Mouse (Mus musculus) CH12.LX (cell line): ENCODE results near the gene Mmp12. TPM values are rescaled to one million over a fixed set of nuclear protein-coding genes. Genes with fewer than 3 reads are reported as not detected.
"Not testable (repeated sequence)": the region's sequence is repeated elsewhere in the genome, so short reads cannot be mapped to it uniquely, and the experiment has no call there.

Experiments used
- DNase-seq: peaks from one replicate; pipeline ENCODE4 v3.0.0-alpha.2; 2013; ENCODE audit errors: extremely low read depth
- H3K27ac ChIP-seq: 2 replicates; pipeline ENCODE4 v1.5.1; 2012; ENCODE audit warnings: low read depth, mild to moderate bottlenecking, control low read depth, moderate library complexity; ENCODE audit not compliant: insufficient read depth
- H3K27me3 ChIP-seq: replicated peaks from 2 replicates; pipeline ENCODE3; 2012; ENCODE audit warnings: inconsistent platforms
- H3K36me3 ChIP-seq, 2 experiments: replicated peaks in 1 of 2; 2 replicates each; pipeline versions ENCODE3 to v1.6.1; 2012; ENCODE audit warnings: inconsistent platforms in 1 of 2, low read length in 1 of 2, mild to moderate bottlenecking in 1 of 2, mixed read lengths in 1 of 2, moderate library complexity in 1 of 2; ENCODE audit not compliant: control insufficient read depth in 1 of 2, insufficient read depth in 1 of 2
- H3K4me1 ChIP-seq, 2 experiments: 2 replicates each; pipeline ENCODE4 v1.6.1; 2012; ENCODE audit warnings: inconsistent platforms in 1 of 2, moderate library complexity in 1 of 2; ENCODE audit not compliant: insufficient read depth in 2 of 2, control insufficient read depth in 1 of 2
- H3K4me2 ChIP-seq: 2 replicates; pipeline ENCODE4 v1.6.1; 2012; ENCODE audit warnings: low read depth, mild to moderate bottlenecking, control low read depth; ENCODE audit not compliant: poor library complexity, insufficient read depth, severe bottlenecking
- H3K4me3 ChIP-seq, 3 experiments: fragments of 150-350 bp in 1 of 3; sonication (generic) in 1 of 3; replicated peaks in 1 of 3; 2 replicates each; pipeline versions ENCODE3 to v1.5.1; 2011 to 2012; ENCODE audit warnings: low read depth in 2 of 3, low read length in 2 of 3, mild to moderate bottlenecking in 2 of 3, moderate library complexity in 2 of 3, control low read depth in 1 of 3, improper control_type of control experiment in 1 of 3, inconsistent platforms in 1 of 3, mixed read lengths in 1 of 3; ENCODE audit not compliant: poor library complexity in 1 of 3
- H3K79me2 ChIP-seq: replicated peaks from 2 replicates; pipeline ENCODE4 v1.6.1; 2012; ENCODE audit warnings: mild to moderate bottlenecking, moderate library complexity; ENCODE audit not compliant: control insufficient read depth, poor library complexity, insufficient read depth, severe bottlenecking; ENCODE audit errors: extremely low read depth
- H3K9ac ChIP-seq: 2 replicates; pipeline ENCODE4 v1.6.1; 2012; ENCODE audit warnings: low read depth, mild to moderate bottlenecking, control low read depth, moderate library complexity; ENCODE audit not compliant: insufficient read depth
- H3K9me3 ChIP-seq: replicated peaks from 2 replicates; pipeline ENCODE3; 2012; ENCODE audit warnings: low read length, inconsistent platforms, mixed read lengths
- BHLHE40 ChIP-seq: IDR thresholded peaks from 2 replicates; pipeline ENCODE4 v1.6.1; 2011; ENCODE audit warnings: mild to moderate bottlenecking, low read depth, low read length, improper control_type of control experiment
- EP300 ChIP-seq: IDR thresholded peaks from 2 replicates; pipeline ENCODE4 v1.6.1; 2011; ENCODE audit warnings: low read length, improper control_type of control experiment
- ETS1 ChIP-seq: conservative IDR thresholded peaks from 2 replicates; pipeline ENCODE4 v1.6.1; 2012; ENCODE audit warnings: low read depth, mild to moderate bottlenecking, inconsistent platforms, low read length, improper control_type of control experiment, moderate library complexity
- KAT2A ChIP-seq: IDR thresholded peaks from 2 replicates; pipeline ENCODE4 v1.6.1; 2012; ENCODE audit warnings: low read length, improper control_type of control experiment, inconsistent platforms; ENCODE audit not compliant: insufficient replicate concordance
- MAX ChIP-seq: IDR thresholded peaks from 2 replicates; pipeline ENCODE4 v1.6.1; 2011; ENCODE audit warnings: low read length, improper control_type of control experiment
- MAZ ChIP-seq: IDR thresholded peaks from 2 replicates; pipeline ENCODE4 v1.6.1; 2012; ENCODE audit warnings: low read depth, mild to moderate bottlenecking, inconsistent platforms, low read length, improper control_type of control experiment, moderate library complexity
- MEF2A ChIP-seq: IDR thresholded peaks from 2 replicates; pipeline ENCODE4 v1.6.1; 2014; ENCODE audit warnings: low read depth, mild to moderate bottlenecking, inconsistent platforms, low read length, improper control_type of control experiment, borderline replicate concordance
- MXI1 ChIP-seq: IDR thresholded peaks from 2 replicates; pipeline ENCODE4 v1.6.1; 2011; ENCODE audit warnings: mild to moderate bottlenecking, low read depth, low read length, improper control_type of control experiment
- MYC ChIP-seq: IDR thresholded peaks from 2 replicates; pipeline ENCODE4 v1.6.1; 2011; ENCODE audit warnings: low read depth, mild to moderate bottlenecking, improper control_type of control experiment, low read length
- NRF1 ChIP-seq: IDR thresholded peaks from 2 replicates; pipeline ENCODE4 v1.6.1; 2014; ENCODE audit warnings: low read depth, mild to moderate bottlenecking, inconsistent platforms, low read length, improper control_type of control experiment, moderate library complexity
- PAX5 ChIP-seq: IDR thresholded peaks from 2 replicates; pipeline ENCODE4 v1.6.1; 2012; ENCODE audit warnings: low read length, inconsistent platforms, mixed read lengths
- RAD21 ChIP-seq: IDR thresholded peaks from 2 replicates; pipeline ENCODE4 v1.6.1; 2011; ENCODE audit warnings: low read depth, mild to moderate bottlenecking, low read length, improper control_type of control experiment, moderate library complexity
- RCOR1 ChIP-seq: conservative IDR thresholded peaks from 2 replicates; pipeline ENCODE4 v1.6.1; 2012; ENCODE audit warnings: low read depth, mild to moderate bottlenecking, inconsistent platforms, low read length, improper control_type of control experiment
- SIN3A ChIP-seq: IDR thresholded peaks from 2 replicates; pipeline ENCODE4 v1.6.1; 2012; ENCODE audit warnings: low read length, improper control_type of control experiment, inconsistent platforms
- TBP ChIP-seq: conservative IDR thresholded peaks from 2 replicates; pipeline ENCODE4 v1.6.1; 2011; ENCODE audit warnings: low read depth, low read length, improper control_type of control experiment
- TCF12 ChIP-seq: IDR thresholded peaks from 2 replicates; pipeline ENCODE4 v1.6.1; 2014; ENCODE audit warnings: low read depth, mild to moderate bottlenecking, inconsistent platforms, low read length, improper control_type of control experiment
- USF1 ChIP-seq: IDR thresholded peaks from 2 replicates; pipeline ENCODE4 v1.6.1; 2014; ENCODE audit warnings: low read depth, mild to moderate bottlenecking, inconsistent platforms, low read length, improper control_type of control experiment
- dilution Hi-C: fragments of 300-500 bp; cut with MboI; formaldehyde crosslinking; loops from 2 replicates; pipeline ENCODE4 v1.14.3; 2020; ENCODE audit warnings: low sequenced_read_pairs; ENCODE audit not compliant: extremely low pct_unique_long_range_greater_than_20kb, extremely low pct_ligation_motif_present
- in situ Hi-C: fragments of 300-500 bp; cut with MboI; formaldehyde crosslinking; loops from 3 replicates; pipeline ENCODE4 v1.14.3; 2019; ENCODE audit warnings: low sequenced_read_pairs, low pct_ligation_motif_present, low pct_unique_long_range_greater_than_20kb, mixed read lengths
- polyA plus RNA-seq: library from polyadenylated mRNA; unstranded; fragments of >175 nt; gene quantifications from 2 replicates; pipeline ENCODE4 v1.2.1, GENCODE M21; 2012; ENCODE audit warnings: low read depth; ENCODE audit not compliant: insufficient read length
- total RNA-seq, 2 experiments: library from RNA; depleted of rRNA; stranded (reverse); fragments of 300-350 nt in 1 of 2; fragments of >200 nt in 1 of 2; gene quantifications; 2 replicates each; pipeline ENCODE4 v1.2.3; 2012 to 2014

Mmp12 gene
- total and polyA plus RNA-seq, 3 experiments: 0.11 TPM; not detected in 2

- H3K27ac ChIP-seq: no peak within 1 kb of the TSS
- H3K4me2 ChIP-seq: no peak within 1 kb of the TSS
- H3K27me3 ChIP-seq: no peaks in the 10 kb centered on the region
- no peaks in the 10 kb centered on the region for H3K36me3 ChIP-seq
- DNase-seq: no peak
- H3K4me3 ChIP-seq: no peak within 1 kb of the TSS
- H3K79me2 ChIP-seq: no peaks in the 10 kb centered on the region
- in situ Hi-C loops: no loop called here
- TF ChIP-seq MAX (no peak), MEF2A (no peak), USF1 (no peak), ETS1 (no peak), KAT2A (no peak), RAD21 (no peak), NRF1 (no peak), PAX5 (no peak)
- dilution Hi-C loops: no loop called here
- H3K9ac ChIP-seq: no peak within 1 kb of the TSS
- H3K9me3 ChIP-seq: no peaks in the 10 kb centered on the region
- H3K4me1 ChIP-seq: no peaks in the 10 kb centered on the region
Observed at GRCm38 (mm10) chr9:7387947-7388346, 43.8 kb downstream of the Mmp12 start, which contains the start of gene Mmp1b. TSS of gene Mmp1b (minus strand) at chr9:7388047.

- 0 out of 2 replicates have a peak, but pooled peaks have one; percentile 9 for TF ChIP-seq RCOR1
- TF ChIP-seq TCF12: peak; percentile 95
- TF ChIP-seq ETS1: peak; percentile 80; the same call in 1 of the 2 replicates
- peak; percentile 71 for TF ChIP-seq EP300
- peak; percentile 93; the same call in 1 of the 2 replicates for TF ChIP-seq MAX
- TF ChIP-seq TBP: 0 out of 2 replicates have a peak, but pooled peaks have one; percentile 5
- peak; percentile 92; the same call in 1 of the 2 replicates for TF ChIP-seq MYC
- TF ChIP-seq MAZ: 0 out of 2 replicates have a peak, but pooled peaks have one; percentile 33
- TF ChIP-seq SIN3A: peak; percentile 61
- peak; percentile 80 for TF ChIP-seq MXI1
- peak; percentile 83 for TF ChIP-seq MEF2A
- peak; percentile 83 for TF ChIP-seq BHLHE40
- H3K9me3 ChIP-seq, dilution Hi-C loops, H3K36me3 ChIP-seq, H3K27me3 ChIP-seq, H3K9ac ChIP-seq, H3K4me3 ChIP-seq, H3K79me2 ChIP-seq, in situ Hi-C loops: not testable (repeated sequence)
- H3K4me1 ChIP-seq: peaks cover 6 to 26% of the 10 kb centered on the region in 2 experiments
- peak overlapping the region; percentile 82 for H3K4me2 ChIP-seq
- DNase-seq: peak; percentile 73
- H3K27ac ChIP-seq: peak overlapping the region; percentile 40; the same call in 1 of the 2 replicates
Observed at GRCm38 (mm10) chr9:7396556-7396955, 52.4 kb downstream of the Mmp12 start.

Other genes with a start within 250 kb of the Mmp12 start
- 4.7 and 4.9 TPM in 2 replicates for gene Dync2h1, start 159.9 kb upstream of the Mmp12 start, total RNA-seq (2012; rRNA removed)
- gene Dync2h1, start 159.9 kb upstream of the Mmp12 start, total RNA-seq (2014; rRNA removed): 2.9 and 3.5 TPM in 2 replicates
- gene Dync2h1, start 159.9 kb upstream of the Mmp12 start, polyA plus RNA-seq: 3.5 and 4.0 TPM in 2 replicates
- 72.6 and 102 TPM in 2 replicates for gene Dcun1d5, start 159.9 kb upstream of the Mmp12 start, total RNA-seq (2012; rRNA removed)
- 246 and 288 TPM in 2 replicates for gene Dcun1d5, start 159.9 kb upstream of the Mmp12 start, total RNA-seq (2014; rRNA removed)
- gene Dcun1d5, start 159.9 kb upstream of the Mmp12 start, polyA plus RNA-seq: 228 and 251 TPM in 2 replicates
- gene Mmp13, start 71.9 kb upstream of the Mmp12 start, total RNA-seq (2012; rRNA removed): not detected in 2 replicates
- gene Mmp13, start 71.9 kb upstream of the Mmp12 start, total RNA-seq (2014; rRNA removed): not detected in 2 replicates
- gene Mmp13, start 71.9 kb upstream of the Mmp12 start, polyA plus RNA-seq: not detected in 2 replicates
- gene Mmp1b, start 43.7 kb downstream of the Mmp12 start, total RNA-seq (2012; rRNA removed): not detected in 2 replicates
- gene Mmp1b, start 43.7 kb downstream of the Mmp12 start, total RNA-seq (2014; rRNA removed): not detected in 2 replicates
- 0.16 TPM in 1 of 2 replicates, not detected in the other for gene Mmp1b, start 43.7 kb downstream of the Mmp12 start, polyA plus RNA-seq
- 0.08 TPM in 1 of 2 replicates, not detected in the other for gene Mmp3, start 101.4 kb downstream of the Mmp12 start, total RNA-seq (2012; rRNA removed)
- not detected in 2 replicates for gene Mmp3, start 101.4 kb downstream of the Mmp12 start, total RNA-seq (2014; rRNA removed)
- gene Mmp3, start 101.4 kb downstream of the Mmp12 start, polyA plus RNA-seq: not detected in 2 replicates
- 1.9 and 3.1 TPM in 2 replicates for gene Mmp10, start 158.0 kb downstream of the Mmp12 start, total RNA-seq (2012; rRNA removed)
- 4.2 TPM in 2 replicates for gene Mmp10, start 158.0 kb downstream of the Mmp12 start, total RNA-seq (2014; rRNA removed)
- 1.4 and 1.5 TPM in 2 replicates for gene Mmp10, start 158.0 kb downstream of the Mmp12 start, polyA plus RNA-seq
- not detected in 2 replicates for gene Mmp8, start 214.1 kb downstream of the Mmp12 start, total RNA-seq (2012; rRNA removed)
- gene Mmp8, start 214.1 kb downstream of the Mmp12 start, total RNA-seq (2014; rRNA removed): not detected in 2 replicates
- not detected in 2 replicates for gene Mmp8, start 214.1 kb downstream of the Mmp12 start, polyA plus RNA-seq
- not detected in 2 replicates for gene Mmp27, start 227.0 kb downstream of the Mmp12 start, total RNA-seq (2012; rRNA removed)
- not detected in 2 replicates for gene Mmp27, start 227.0 kb downstream of the Mmp12 start, total RNA-seq (2014; rRNA removed)
- gene Mmp27, start 227.0 kb downstream of the Mmp12 start, polyA plus RNA-seq: not detected in 2 replicates